Mouse (Mus musculus) cerebellum, adult 2 months (tissue): ENCODE data around the gene Slc7a1.

Source experiments
- CTCF ChIP-seq: fragments of 200-500 bp; IDR thresholded peaks from 2 replicates; pipeline ENCODE4 v1.5.1; 2011; ENCODE audit warnings: low read depth, mild to moderate bottlenecking, control low read depth, low read length, moderate library complexity, borderline replicate concordance; ENCODE audit not compliant: insufficient read depth
- POLR2A ChIP-seq: fragments of 200-500 bp; IDR thresholded peaks from 2 replicates; pipeline ENCODE4 v1.6.1; 2011; ENCODE audit warnings: low read length, control low read depth, borderline replicate concordance; ENCODE audit not compliant: insufficient read depth

DNA sequence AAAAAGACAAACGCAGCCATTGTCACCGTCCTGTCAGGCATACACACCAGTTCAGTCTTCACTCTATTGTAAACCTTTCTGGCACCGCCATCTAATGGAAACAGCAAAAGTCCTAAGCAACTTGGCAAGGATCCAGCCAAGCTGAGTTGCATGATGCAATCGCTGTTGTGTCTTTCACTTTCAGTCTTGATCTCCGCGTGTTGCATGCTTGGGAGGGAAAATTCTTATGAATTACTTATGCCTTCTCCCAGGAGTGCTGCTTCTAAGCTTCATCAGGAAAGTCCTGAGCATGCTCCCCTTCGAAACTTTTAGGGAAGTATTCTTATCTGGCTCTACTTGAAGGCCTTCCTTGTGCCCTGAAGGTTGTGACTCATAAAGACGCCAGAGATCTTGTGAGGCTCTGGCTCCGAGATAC is 19.4 kb upstream of the Slc7a1 start:
- TF ChIP-seq CTCF (no peak), POLR2A (no peak)
